Mouse (Mus musculus): Measurements from ENCODE around the gene Gm34653. TPM values are rescaled to one million over a fixed set of nuclear protein-coding genes. Genes with fewer than 3 reads are reported as not detected.
"Not testable (repeated sequence)": the region's sequence is repeated elsewhere in the genome, so short reads cannot be mapped to it uniquely, and the experiment has no call there.

Gene Gm34653
- polyA plus RNA-seq, 1 experiment from 2014 or later = not detected

DNA sequence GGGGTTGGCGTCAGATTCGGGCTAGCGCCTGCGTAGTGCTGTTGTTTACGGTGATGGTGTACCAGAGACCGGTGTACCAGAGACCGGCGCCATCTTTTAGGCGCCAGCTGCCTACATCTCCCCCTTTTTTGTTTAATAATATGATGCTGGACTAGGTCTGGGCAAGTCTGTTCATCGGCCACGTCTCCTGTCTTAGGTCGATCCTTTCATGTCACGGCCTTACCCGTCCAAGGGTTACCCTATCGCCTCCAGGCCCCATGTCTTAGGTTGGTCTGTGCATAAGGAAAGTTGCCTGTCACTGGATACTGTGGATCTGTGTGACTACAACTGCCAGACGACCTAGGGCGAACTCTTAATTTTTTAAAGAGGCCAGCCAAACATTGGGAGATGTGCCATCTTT is 2.7 kb upstream of the Gm34653 start:
- not testable (repeated sequence) for DNase-seq; H3K4me3 ChIP-seq (replicated peaks; ENCODE audit: low read depth, low read length); H3K27me3 ChIP-seq (ENCODE audit: control insufficient read depth, insufficient read depth, low read length); H3K36me3 ChIP-seq (ENCODE audit: control insufficient read depth, insufficient read depth, low read length); H3K27ac ChIP-seq (replicated peaks; ENCODE audit: low read depth, low read length); H3K9me3 ChIP-seq (ENCODE audit: control insufficient read depth, low read length); ATAC-seq (ENCODE audit: low FRiP score, low TSS enrichment); H3K9ac ChIP-seq (replicated peaks; ENCODE audit: low read length); H3K4me1 ChIP-seq (ENCODE audit: control insufficient read depth, insufficient read depth, low read length); H3K4me2 ChIP-seq (ENCODE audit: low read length)
- WGBS = 97% methylated on average over 17 of the region's 17 CpGs

DNA sequence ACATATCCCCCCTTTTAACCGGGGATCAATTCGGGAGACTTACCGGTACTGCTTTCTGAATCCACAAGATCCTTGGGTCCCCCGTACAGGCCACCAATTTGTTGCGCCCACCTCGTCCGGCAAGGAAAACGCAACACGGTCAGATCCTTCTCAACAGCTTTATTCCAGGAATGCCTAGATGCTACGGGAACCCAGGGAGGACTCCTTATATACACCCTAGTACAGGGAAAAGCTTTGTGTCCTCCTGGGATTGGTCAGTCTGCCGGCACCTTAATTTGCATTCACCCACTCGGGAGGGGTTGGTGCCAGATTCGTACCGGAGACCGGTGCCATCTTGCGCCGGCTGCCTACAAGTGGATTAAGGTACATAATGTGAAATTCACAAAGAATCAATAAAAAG is 817 bp downstream of the Gm34653 start:
- Histone ChIP-seq H3K27me3 (ENCODE audit: control insufficient read depth, insufficient read depth, low read length) (no peaks in the 10 kb centered on the region), H3K36me3 (ENCODE audit: control insufficient read depth, insufficient read depth, low read length) (no peaks in the 10 kb centered on the region), H3K27ac (replicated peaks; ENCODE audit: low read depth, low read length) (no peak overlapping the region), H3K9ac (replicated peaks; ENCODE audit: low read length) (no peak overlapping the region), H3K4me2 (ENCODE audit: low read length) (no peak overlapping the region), H3K4me1 (ENCODE audit: control insufficient read depth, insufficient read depth, low read length) (no peaks in the 10 kb centered on the region), H3K9me3 (ENCODE audit: control insufficient read depth, low read length) (no peaks in the 10 kb centered on the region), H3K4me3 (replicated peaks; ENCODE audit: low read depth, low read length) (no peak overlapping the region)
- WGBS = 89% methylated on average over 17 of the region's 17 CpGs
- DNase-seq (no peak), ATAC-seq (ENCODE audit: low FRiP score, low TSS enrichment) (no peak)

DNA sequence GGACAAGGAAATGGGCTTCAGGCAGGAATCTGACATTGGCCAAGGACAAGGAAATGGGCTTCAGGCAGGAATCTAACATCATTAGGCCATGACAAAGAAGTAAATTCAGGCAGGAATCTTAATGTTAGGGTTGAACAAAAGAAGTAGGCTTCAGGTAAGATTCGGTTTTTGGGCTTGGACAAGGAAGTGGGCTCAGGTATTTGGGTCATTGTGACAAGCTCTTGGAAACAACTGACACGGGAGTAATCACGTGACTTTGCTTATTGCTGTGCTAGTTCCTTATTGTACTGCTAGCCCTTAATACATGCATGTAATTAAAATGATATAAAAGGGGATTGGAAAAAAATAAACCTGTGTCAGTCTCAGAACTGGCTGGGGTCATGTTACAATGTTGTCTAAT is 2.9 kb downstream of the Gm34653 start:
- H3K9me3 ChIP-seq (ENCODE audit: control insufficient read depth, low read length) = no peaks in the 10 kb centered on the region
- WGBS = 80% methylated on average over 3 of the region's 3 CpGs

DNA sequence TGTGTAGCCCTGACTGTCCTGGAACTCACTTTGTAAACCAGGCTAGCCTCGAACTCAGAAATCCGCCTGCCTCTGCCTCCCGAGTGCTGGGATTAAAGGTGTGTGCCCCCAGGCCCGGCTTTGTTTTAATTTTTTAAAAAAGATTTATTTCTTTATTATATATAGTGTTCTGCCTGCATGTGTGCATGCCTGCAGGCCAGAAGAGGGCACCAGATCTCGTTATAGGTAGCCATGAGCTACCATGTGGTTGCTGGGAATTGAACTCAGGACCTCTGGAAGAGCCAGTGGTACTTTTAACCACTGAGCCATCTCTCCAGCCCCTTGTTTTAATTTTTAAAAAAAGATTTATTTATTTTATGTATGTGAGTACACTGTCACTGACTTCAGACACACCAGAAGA is 7.3 kb downstream of the Gm34653 start:
- H3K4me2 ChIP-seq (ENCODE audit: low read length); H3K4me1 ChIP-seq (ENCODE audit: control insufficient read depth, insufficient read depth, low read length); H3K36me3 ChIP-seq (ENCODE audit: control insufficient read depth, insufficient read depth, low read length); H3K9me3 ChIP-seq (ENCODE audit: control insufficient read depth, low read length); H3K4me3 ChIP-seq (replicated peaks; ENCODE audit: low read depth, low read length); H3K27me3 ChIP-seq (ENCODE audit: control insufficient read depth, insufficient read depth, low read length); ATAC-seq (ENCODE audit: low FRiP score, low TSS enrichment); H3K9ac ChIP-seq (replicated peaks; ENCODE audit: low read length); H3K27ac ChIP-seq (replicated peaks; ENCODE audit: low read depth, low read length); DNase-seq: not testable (repeated sequence)
- WGBS = 84% methylated on average over 5 of the region's 5 CpGs

More for the DNA sequence above, 2.9 kb downstream of the Gm34653 start:
- Histone ChIP-seq H3K27ac (replicated peaks; ENCODE audit: low read depth, low read length) (no peak overlapping the region), H3K4me3 (replicated peaks; ENCODE audit: low read depth, low read length) (no peak overlapping the region), H3K9ac (replicated peaks; ENCODE audit: low read length) (no peak overlapping the region), H3K4me1 (ENCODE audit: control insufficient read depth, insufficient read depth, low read length) (no peaks in the 10 kb centered on the region), H3K36me3 (ENCODE audit: control insufficient read depth, insufficient read depth, low read length) (no peaks in the 10 kb centered on the region), H3K27me3 (ENCODE audit: control insufficient read depth, insufficient read depth, low read length) (no peaks in the 10 kb centered on the region), H3K4me2 (ENCODE audit: low read length) (no peak overlapping the region)
- DNase-seq (no peak), ATAC-seq (ENCODE audit: low FRiP score, low TSS enrichment) (no peak)

DNA sequence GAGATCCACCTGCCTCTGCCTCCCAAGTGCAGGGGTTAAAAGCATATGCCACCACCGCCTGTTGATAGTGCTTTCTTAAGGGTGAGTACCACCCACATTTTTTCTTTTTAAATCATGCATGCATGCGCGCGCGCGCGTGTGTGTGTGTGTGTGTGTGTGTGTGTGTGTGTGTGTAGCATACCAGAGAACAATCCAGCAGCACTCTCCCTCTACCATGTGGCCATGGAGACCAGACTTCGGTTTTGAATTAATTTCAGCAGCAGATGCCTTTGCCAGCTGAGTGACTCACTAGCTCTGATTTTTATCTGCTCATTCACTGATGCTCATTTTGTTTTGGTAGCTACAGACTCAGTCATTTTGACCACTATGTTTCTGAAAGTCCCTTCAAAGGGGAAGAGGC is 8.9 kb downstream of the Gm34653 start:
- ATAC-seq (ENCODE audit: low FRiP score, low TSS enrichment) (no peak), DNase-seq (no peak)
- H3K36me3 ChIP-seq (ENCODE audit: control insufficient read depth, insufficient read depth, low read length) = no peaks in the 10 kb centered on the region
- H3K27me3 ChIP-seq (ENCODE audit: control insufficient read depth, insufficient read depth, low read length) = no peaks in the 10 kb centered on the region
- H3K27ac ChIP-seq (replicated peaks; ENCODE audit: low read depth, low read length) = no peak overlapping the region
- no peak overlapping the region for H3K4me3 ChIP-seq (replicated peaks; ENCODE audit: low read depth, low read length)
- H3K9ac ChIP-seq (replicated peaks; ENCODE audit: low read length) = no peak overlapping the region
- WGBS = 90% methylated on average over 8 of the region's 8 CpGs
- no peaks in the 10 kb centered on the region for H3K9me3 ChIP-seq (ENCODE audit: control insufficient read depth, low read length)
- no peak overlapping the region for H3K4me2 ChIP-seq (ENCODE audit: low read length)
- H3K4me1 ChIP-seq (ENCODE audit: control insufficient read depth, insufficient read depth, low read length) = no peaks in the 10 kb centered on the region

DNA sequence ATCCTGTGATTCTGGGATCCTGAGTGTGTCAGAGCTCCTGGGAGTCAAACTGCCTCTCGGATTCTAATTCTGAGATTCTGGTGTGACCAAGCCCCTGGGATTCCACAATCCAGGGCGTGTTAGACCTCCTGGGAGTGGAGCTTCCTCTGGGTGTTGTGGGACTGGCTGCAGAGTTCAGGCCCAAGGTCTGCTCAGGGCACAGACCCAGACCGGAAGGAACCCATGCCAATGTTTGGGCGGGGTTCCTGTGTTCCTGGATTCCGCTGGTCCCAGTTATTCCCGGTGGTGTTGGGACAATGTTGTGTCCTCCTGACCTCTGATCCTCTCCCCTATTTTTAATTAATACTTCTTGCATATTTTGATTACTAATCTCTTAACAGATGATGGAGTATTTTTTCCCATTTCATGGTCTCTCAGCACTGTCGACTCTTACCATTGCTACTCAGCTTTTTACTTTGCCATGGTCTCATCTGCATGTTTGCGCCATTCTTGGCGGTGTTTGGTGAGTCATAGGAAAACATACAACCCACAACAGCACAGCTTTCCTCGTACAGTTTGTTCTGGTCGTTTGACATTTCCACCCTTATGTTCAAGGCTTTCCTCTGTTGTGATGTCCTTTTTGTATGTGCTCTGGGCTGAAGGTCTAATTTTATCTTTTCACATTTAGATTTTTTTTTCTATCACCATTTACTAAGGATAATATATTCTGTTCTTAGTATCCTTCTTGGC is 10.6 kb downstream of the Gm34653 start:
- Histone ChIP-seq H3K4me2 (ENCODE audit: low read length) (no peak overlapping the region), H3K36me3 (ENCODE audit: control insufficient read depth, insufficient read depth, low read length) (no peaks in the 10 kb centered on the region), H3K9ac (replicated peaks; ENCODE audit: low read length) (no peak overlapping the region), H3K27me3 (ENCODE audit: control insufficient read depth, insufficient read depth, low read length) (no peaks in the 10 kb centered on the region), H3K4me3 (replicated peaks; ENCODE audit: low read depth, low read length) (no peak overlapping the region), H3K27ac (replicated peaks; ENCODE audit: low read depth, low read length) (no peak overlapping the region), H3K9me3 (ENCODE audit: control insufficient read depth, low read length) (no peaks in the 10 kb centered on the region), H3K4me1 (ENCODE audit: control insufficient read depth, insufficient read depth, low read length) (no peaks in the 10 kb centered on the region)
- ATAC-seq (ENCODE audit: low FRiP score, low TSS enrichment) = no peak
- 85% methylated on average over 11 of the region's 11 CpGs for WGBS
- DNase-seq = no peak

DNA sequence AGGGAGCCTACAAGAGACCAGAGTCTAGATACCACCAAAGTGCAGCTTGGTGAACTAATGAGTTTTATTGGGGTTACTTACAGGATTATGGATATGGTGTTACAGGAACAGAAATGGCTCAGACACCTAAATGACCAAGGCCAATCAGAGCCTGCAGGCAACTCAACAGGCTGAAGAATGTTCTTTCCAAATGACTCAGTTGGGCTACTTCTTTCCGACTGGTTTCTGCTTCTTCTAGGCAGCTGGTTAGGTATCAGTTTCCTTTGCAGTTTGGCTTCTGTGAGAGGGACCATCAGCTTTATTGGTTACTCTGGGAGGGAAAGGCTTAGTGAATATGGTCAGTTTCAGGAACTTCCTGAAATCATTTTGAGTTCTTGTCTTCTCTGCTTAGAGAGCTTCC is 14.9 kb downstream of the Gm34653 start:
- no peaks in the 10 kb centered on the region for H3K9me3 ChIP-seq (ENCODE audit: control insufficient read depth, low read length)
- H3K36me3 ChIP-seq (ENCODE audit: control insufficient read depth, insufficient read depth, low read length) = peaks cover 34% of the 10 kb centered on the region

DNA sequence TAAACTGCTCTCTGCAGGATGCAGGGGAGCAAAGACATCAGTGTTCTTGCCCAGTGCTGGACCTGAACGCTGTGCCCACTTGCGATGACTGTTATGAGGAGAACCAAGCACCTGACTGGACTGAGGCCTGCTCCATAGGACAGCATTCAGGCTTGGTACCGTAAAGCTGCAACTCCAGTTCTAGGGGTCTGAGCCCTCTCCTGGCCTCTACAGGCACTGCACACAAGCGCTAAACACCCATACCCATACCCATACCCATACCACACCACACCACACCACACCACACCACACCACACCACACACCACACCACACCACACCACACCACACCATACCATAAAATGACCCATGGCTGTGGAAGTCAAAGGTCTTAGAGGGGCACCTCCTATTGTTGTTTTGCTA is 22.5 kb downstream of the Gm34653 start:
- no peaks in the 10 kb centered on the region for H3K4me1 ChIP-seq (ENCODE audit: control insufficient read depth, insufficient read depth, low read length)
- DNase-seq (no peak), ATAC-seq (ENCODE audit: low FRiP score, low TSS enrichment) (no peak)
- H3K27ac ChIP-seq (replicated peaks; ENCODE audit: low read depth, low read length) = no peak overlapping the region
- H3K4me2 ChIP-seq (ENCODE audit: low read length) = no peak overlapping the region
- WGBS = 96% methylated on average over 4 of the region's 4 CpGs
- H3K9me3 ChIP-seq (ENCODE audit: control insufficient read depth, low read length) = no peaks in the 10 kb centered on the region
- peaks cover 96% of the 10 kb centered on the region for H3K36me3 ChIP-seq (ENCODE audit: control insufficient read depth, insufficient read depth, low read length)
- no peaks in the 10 kb centered on the region for H3K27me3 ChIP-seq (ENCODE audit: control insufficient read depth, insufficient read depth, low read length)
- no peak overlapping the region for H3K4me3 ChIP-seq (replicated peaks; ENCODE audit: low read depth, low read length)
- H3K9ac ChIP-seq (replicated peaks; ENCODE audit: low read length) = no peak overlapping the region

More for the DNA sequence above, 14.9 kb downstream of the Gm34653 start:
- ATAC-seq (ENCODE audit: low FRiP score, low TSS enrichment) (no peak), DNase-seq (no peak)
- Histone ChIP-seq H3K27me3 (ENCODE audit: control insufficient read depth, insufficient read depth, low read length) (no peaks in the 10 kb centered on the region), H3K9ac (replicated peaks; ENCODE audit: low read length) (no peak overlapping the region), H3K27ac (replicated peaks; ENCODE audit: low read depth, low read length) (no peak overlapping the region), H3K4me1 (ENCODE audit: control insufficient read depth, insufficient read depth, low read length) (no peaks in the 10 kb centered on the region), H3K4me2 (ENCODE audit: low read length) (no peak overlapping the region), H3K4me3 (replicated peaks; ENCODE audit: low read depth, low read length) (no peak overlapping the region)
- 94% methylated on average over 1 of the region's 1 CpGs for WGBS

DNA sequence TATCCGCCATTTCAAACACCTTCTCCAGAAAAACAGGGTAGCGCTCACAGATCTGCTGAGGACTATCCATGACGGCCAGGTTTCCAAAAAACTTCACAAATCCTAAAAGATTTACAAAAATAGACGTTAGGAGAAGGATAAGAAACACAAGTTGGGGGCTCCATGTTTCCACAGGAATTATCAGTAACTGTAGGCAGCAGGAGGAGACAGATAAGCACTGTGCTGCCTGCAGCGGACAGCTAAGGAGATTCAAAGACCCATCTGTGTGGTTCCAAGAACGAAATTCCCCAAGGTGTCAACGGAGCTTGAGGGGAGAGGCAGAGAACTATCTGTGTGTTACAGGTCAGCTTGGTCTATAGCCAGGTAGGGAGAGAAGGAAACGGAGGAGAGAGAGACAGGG is 24.9 kb downstream of the Gm34653 start:
- Histone ChIP-seq H3K27me3 (ENCODE audit: control insufficient read depth, insufficient read depth, low read length) (no peaks in the 10 kb centered on the region), H3K9me3 (ENCODE audit: control insufficient read depth, low read length) (no peaks in the 10 kb centered on the region), H3K4me3 (replicated peaks; ENCODE audit: low read depth, low read length) (no peak overlapping the region), H3K9ac (replicated peaks; ENCODE audit: low read length) (no peak overlapping the region), H3K36me3 (ENCODE audit: control insufficient read depth, insufficient read depth, low read length) (peaks cover 90% of the 10 kb centered on the region), H3K4me2 (ENCODE audit: low read length) (no peak overlapping the region), H3K27ac (replicated peaks; ENCODE audit: low read depth, low read length) (no peak overlapping the region), H3K4me1 (ENCODE audit: control insufficient read depth, insufficient read depth, low read length) (no peaks in the 10 kb centered on the region)
- 95% methylated on average over 8 of the region's 8 CpGs for WGBS
- no peak for ATAC-seq (ENCODE audit: low FRiP score, low TSS enrichment)
- no peak for DNase-seq
